Mouse (Mus musculus): Measurements from ENCODE around the gene Sbk2. TPM values are rescaled to one million over a fixed set of nuclear protein-coding genes. Genes with fewer than 3 reads are reported as not detected.
"Not testable (repeated sequence)": the region's sequence is repeated elsewhere in the genome, so short reads cannot be mapped to it uniquely, and the experiment has no call there.

Sbk2 gene
- 0.19 and 0.27 TPM in 2 replicates for polyA plus RNA-seq (2015; fragmentation: Nextera tagmentation; extraction: Ambion mirVana)

- H3K27me3 ChIP-seq, result 0 out of 2 replicates have a peak, but pooled peaks cover 3% of the 10 kb centered on the region
These were observed at the start of gene Sbk2 for GRCm38 (mm10) chr7:4964272-4964671. Gene Sbk2, minus strand, starts transcription at chr7:4964406.

GRCm38 (mm10) chr7:5012681-5013513 lies 48.7 kb upstream of the Sbk2 start:
- H3K9me3 ChIP-seq (replicated peaks), result no peaks in the 10 kb centered on the region
- peak overlapping the region; percentile 64 for H3K4me2 ChIP-seq
- peaks cover 15% of the 10 kb centered on the region for H3K4me1 ChIP-seq
- WGBS, result 91% methylated on average over 27 of the region's 27 CpGs
- no peak for ATAC-seq (replicated peaks; ENCODE audit: low FRiP score)
- no peaks in the 10 kb centered on the region for H3K27me3 ChIP-seq
- peak overlapping the region; percentile 76 for H3K4me3 ChIP-seq (replicated peaks)
- H3K36me3 ChIP-seq, result peaks cover 63% of the 10 kb centered on the region
- H3K27ac ChIP-seq, result no peak overlapping the region
- no peak overlapping the region for H3K9ac ChIP-seq

More at GRCm38 (mm10) chr7:4964272-4964671, at the start of gene Sbk2:
- 3% methylated on average over 10 of the region's 10 CpGs for WGBS
- ATAC-seq (replicated peaks; ENCODE audit: low FRiP score), result peak; percentile 83
- Histone ChIP-seq H3K9ac (no peak within 1 kb of the TSS), H3K4me2 (peak within 1 kb of the TSS; percentile 45), H3K9me3 (replicated peaks) (no peaks in the 10 kb centered on the region), H3K4me3 (replicated peaks) (peak within 1 kb of the TSS; percentile 12; the same call in 1 of the 2 replicates), H3K36me3 (no peaks in the 10 kb centered on the region), H3K4me1 (0 out of 2 replicates have a peak, but pooled peaks cover 3% of the 10 kb centered on the region), H3K27ac (no peak within 1 kb of the TSS)

GRCm38 (mm10) chr7:5008229-5008628 lies 44.0 kb upstream of the Sbk2 start:
- 97% methylated on average over 26 of the region's 26 CpGs for WGBS

GRCm38 (mm10) chr7:5002876-5003275 lies 38.7 kb upstream of the Sbk2 start:
- not testable (repeated sequence) for H3K4me3 ChIP-seq (replicated peaks); H3K4me1 ChIP-seq; H3K4me2 ChIP-seq; H3K9me3 ChIP-seq (replicated peaks); H3K9ac ChIP-seq; H3K27me3 ChIP-seq; H3K27ac ChIP-seq; ATAC-seq (replicated peaks; ENCODE audit: low FRiP score)
- 69% methylated on average over 8 of the region's 8 CpGs for WGBS
- H3K36me3 ChIP-seq, result peaks cover 14% of the 10 kb centered on the region

More at GRCm38 (mm10) chr7:5008229-5008628, 44.0 kb upstream of the Sbk2 start:
- Histone ChIP-seq H3K4me1 (peaks cover 3% of the 10 kb centered on the region; the same call in 1 of the 2 replicates), H3K9me3 (replicated peaks) (no peaks in the 10 kb centered on the region), H3K27ac (no peak overlapping the region), H3K27me3 (no peaks in the 10 kb centered on the region), H3K9ac (no peak overlapping the region), H3K4me2 (no peak overlapping the region), H3K36me3 (peaks cover 66% of the 10 kb centered on the region), H3K4me3 (replicated peaks) (no peak overlapping the region)
- ATAC-seq (replicated peaks; ENCODE audit: low FRiP score), result no peak

GRCm38 (mm10) chr7:4999876-5000275 lies 35.7 kb upstream of the Sbk2 start:
- Histone ChIP-seq H3K4me3 (replicated peaks) (no peak overlapping the region), H3K4me1 (peaks cover 15% of the 10 kb centered on the region), H3K9me3 (replicated peaks) (no peaks in the 10 kb centered on the region), H3K9ac (no peak overlapping the region), H3K27ac (no peak overlapping the region), H3K27me3 (no peaks in the 10 kb centered on the region), H3K36me3 (no peaks in the 10 kb centered on the region), H3K4me2 (no peak overlapping the region)
- no peak for ATAC-seq (replicated peaks; ENCODE audit: low FRiP score)
- 67% methylated on average over 2 of the region's 2 CpGs for WGBS

GRCm38 (mm10) chr7:4996934-4997333 lies 32.7 kb upstream of the Sbk2 start:
- Histone ChIP-seq H3K4me3 (replicated peaks) (peak overlapping the region; percentile 68), H3K4me2 (peak overlapping the region; percentile 78), H3K36me3 (peaks cover 23% of the 10 kb centered on the region), H3K4me1 (peaks cover 27% of the 10 kb centered on the region), H3K27ac (peak overlapping the region; percentile 71), H3K9ac (peak overlapping the region; percentile 79; the same call in 1 of the 2 replicates), H3K27me3 (peaks cover 7% of the 10 kb centered on the region; the same call in 1 of the 2 replicates), H3K9me3 (replicated peaks) (peaks cover 3% of the 10 kb centered on the region)
- WGBS, result 70% methylated on average over 8 of the region's 8 CpGs
- no peak for ATAC-seq (replicated peaks; ENCODE audit: low FRiP score)

GRCm38 (mm10) chr7:4996003-4996895 lies 32.0 kb upstream of the Sbk2 start, which contains the start of gene Zfp579:
Gene Zfp579, minus strand, starts transcription at chr7:4996158.
- H3K27me3 ChIP-seq, result peaks cover 7% of the 10 kb centered on the region; the same call in 1 of the 2 replicates
- peak within 1 kb of the TSS; percentile 79 for H3K9ac ChIP-seq
- H3K4me2 ChIP-seq, result peak within 1 kb of the TSS; percentile 78
- H3K36me3 ChIP-seq, result peaks cover 30% of the 10 kb centered on the region
- peak within 1 kb of the TSS; percentile 68 for H3K4me3 ChIP-seq (replicated peaks)
- peaks cover 3% of the 10 kb centered on the region for H3K9me3 ChIP-seq (replicated peaks)
- ATAC-seq (replicated peaks; ENCODE audit: low FRiP score), result peak; percentile 89
- peaks cover 27% of the 10 kb centered on the region for H3K4me1 ChIP-seq
- 7% methylated on average over 17 of the region's 26 CpGs for WGBS
- peak within 1 kb of the TSS; percentile 72 for H3K27ac ChIP-seq

GRCm38 (mm10) chr7:4995268-4996002 lies 31.2 kb upstream of the Sbk2 start:
- Histone ChIP-seq H3K4me2 (peak overlapping the region; percentile 78), H3K9ac (peak overlapping the region; percentile 79), H3K4me3 (replicated peaks) (peak overlapping the region; percentile 68), H3K36me3 (peaks cover 32% of the 10 kb centered on the region), H3K9me3 (replicated peaks) (peaks cover 3% of the 10 kb centered on the region), H3K4me1 (peaks cover 27% of the 10 kb centered on the region), H3K27me3 (peaks cover 7% of the 10 kb centered on the region; the same call in 1 of the 2 replicates), H3K27ac (peak overlapping the region; percentile 72)
- 0 out of 2 replicates have a peak, but pooled peaks have one; percentile 9 for ATAC-seq (replicated peaks; ENCODE audit: low FRiP score)
- WGBS, result 7% methylated on average over 18 of the region's 19 CpGs

GRCm38 (mm10) chr7:4993999-4994788 lies 30.0 kb upstream of the Sbk2 start:
- H3K4me3 ChIP-seq (replicated peaks), result peak overlapping the region; percentile 68; the same call in 1 of the 2 replicates
- H3K9me3 ChIP-seq (replicated peaks), result peaks cover 3% of the 10 kb centered on the region
- no peak overlapping the region for H3K27ac ChIP-seq
- H3K27me3 ChIP-seq, result peaks cover 7% of the 10 kb centered on the region; the same call in 1 of the 2 replicates
- H3K4me2 ChIP-seq, result peak overlapping the region; percentile 78
- H3K9ac ChIP-seq, result no peak overlapping the region
- WGBS, result 56% methylated on average over 59 of the region's 59 CpGs
- peaks cover 32% of the 10 kb centered on the region for H3K36me3 ChIP-seq
- peaks cover 27% of the 10 kb centered on the region for H3K4me1 ChIP-seq
- no peak; the same call in 1 of the 2 replicates for ATAC-seq (replicated peaks; ENCODE audit: low FRiP score)

- no peak overlapping the region for H3K9ac ChIP-seq
- ATAC-seq (replicated peaks; ENCODE audit: low FRiP score), result no peak
- H3K36me3 ChIP-seq, result peaks cover 32% of the 10 kb centered on the region
These were observed 29.3 kb upstream of the Sbk2 start for GRCm38 (mm10) chr7:4993347-4993998.

More at GRCm38 (mm10) chr7:4993347-4993998, 29.3 kb upstream of the Sbk2 start:
- H3K27me3 ChIP-seq, result peaks cover 7% of the 10 kb centered on the region; the same call in 1 of the 2 replicates
- peaks cover 27% of the 10 kb centered on the region for H3K4me1 ChIP-seq
- no peak overlapping the region for H3K27ac ChIP-seq
- H3K4me2 ChIP-seq, result peak overlapping the region; percentile 78
- WGBS, result 45% methylated on average over 55 of the region's 55 CpGs
- peaks cover 3% of the 10 kb centered on the region for H3K9me3 ChIP-seq (replicated peaks)
- H3K4me3 ChIP-seq (replicated peaks), result 0 out of 2 replicates have a peak overlapping the region, but pooled peaks have one; percentile 68
